Mouse (Mus musculus): Measurements from ENCODE around the gene Picalm. TPM values are rescaled to one million over a fixed set of nuclear protein-coding genes. Genes with fewer than 3 reads are reported as not detected.

The Picalm gene
- 24.3 and 42.5 TPM in 2 replicates for polyA plus RNA-seq (2012; rRNA removed; ENCODE audit: low replicate concordance)

GRCm38 (mm10) chr7:90129732-90130392, at the start of gene Picalm:
Gene Picalm, plus strand, starts transcription at chr7:90130213.

Other genes with a start within 250 kb of the Picalm start
- gene Ccdc81, start 226.6 kb upstream of the Picalm start, polyA plus RNA-seq (2012; rRNA removed; ENCODE audit: low replicate concordance) = not detected in 2 replicates
- 22.9 and 24.0 TPM in 2 replicates for gene Hikeshi, start 189.0 kb upstream of the Picalm start, polyA plus RNA-seq (2012; rRNA removed; ENCODE audit: low replicate concordance)
- 3.8 and 7.6 TPM in 2 replicates for gene Eed, start 149.2 kb upstream of the Picalm start, polyA plus RNA-seq (2012; rRNA removed; ENCODE audit: low replicate concordance)
- gene Ccdc83, start 135.6 kb downstream of the Picalm start, polyA plus RNA-seq (2012; rRNA removed; ENCODE audit: low replicate concordance) = not detected in 2 replicates
- gene Sytl2, start 172.0 kb downstream of the Picalm start, polyA plus RNA-seq (2012; rRNA removed; ENCODE audit: low replicate concordance) = 1.0 and 2.8 TPM in 2 replicates

Data from duodenum, adult 2 months (tissue).